Mouse (Mus musculus) spleen, adult 18-20 months (tissue): ENCODE data around the gene Gm44790.
"Not testable (repeated sequence)": the region's sequence is repeated elsewhere in the genome, so short reads cannot be mapped to it uniquely, and the experiment has no call there.

Source experiments
- DNase-seq, 2 experiments: peaks; one replicate each; pipeline ENCODE4 v3.0.0; 2022; ENCODE audit warnings: mixed read lengths in 2 of 2

Gm44790 gene

GRCm38 (mm10) chr6:86475462-86476167, 49.2 kb downstream of the Gm44790 start:
- DNase-seq: no peak

GRCm38 (mm10) chr6:86476931-86477330, 50.5 kb downstream of the Gm44790 start:
- DNase-seq: no peak

- DNase-seq: no peak
Measured at GRCm38 (mm10) chr6:86479311-86479710, 52.9 kb downstream of the Gm44790 start.

- no peak for DNase-seq
Measured at GRCm38 (mm10) chr6:86479816-86480188, 53.3 kb downstream of the Gm44790 start.

- no peak for DNase-seq
Measured at GRCm38 (mm10) chr6:86480189-86480831, 53.9 kb downstream of the Gm44790 start.

- no peak for DNase-seq
Measured at GRCm38 (mm10) chr6:86481871-86482270, 55.4 kb downstream of the Gm44790 start.

- DNase-seq: no peak
Measured at GRCm38 (mm10) chr6:86485943-86486640, 59.6 kb downstream of the Gm44790 start.

- peak; percentile 76 to 78 for DNase-seq
Measured at GRCm38 (mm10) chr6:86487358-86488148, 61.1 kb downstream of the Gm44790 start.

GRCm38 (mm10) chr6:86488149-86488485, 61.7 kb downstream of the Gm44790 start:
- DNase-seq: peak in 1 of 2 experiments; percentile 18

- DNase-seq: no peak
Measured at GRCm38 (mm10) chr6:86489945-86490344, 63.5 kb downstream of the Gm44790 start.

GRCm38 (mm10) chr6:86490413-86490812, 64.0 kb downstream of the Gm44790 start:
- not testable (repeated sequence) for DNase-seq

- peak in 1 of 2 experiments; percentile 40 for DNase-seq
Measured at GRCm38 (mm10) chr6:86493469-86494263, 67.2 kb downstream of the Gm44790 start.

- no peak for DNase-seq
Measured at GRCm38 (mm10) chr6:86494767-86495166, 68.3 kb downstream of the Gm44790 start.
